Mouse (Mus musculus) T-helper 1 cell (primary cell): Measurements from ENCODE around the gene Dpy30.
"Not testable (repeated sequence)": the region's sequence is repeated elsewhere in the genome, so short reads cannot be mapped to it uniquely, and the experiment has no call there.

Experiments
- in situ Hi-C: fragments of 300-600 bp; cut with MboI, MseI; formaldehyde crosslinking; loops from one replicate; pipeline ENCODE4 v1.15.1; 2025; ENCODE audit warnings: high pct_unique_total_duplicates

The Dpy30 gene

GRCm38 (mm10) chr17:74323844-74324243 is at the start of gene Dpy30:
Gene Dpy30, minus strand, starts transcription at chr17:74323944.
- in situ Hi-C loops, result no loop called here

DNA sequence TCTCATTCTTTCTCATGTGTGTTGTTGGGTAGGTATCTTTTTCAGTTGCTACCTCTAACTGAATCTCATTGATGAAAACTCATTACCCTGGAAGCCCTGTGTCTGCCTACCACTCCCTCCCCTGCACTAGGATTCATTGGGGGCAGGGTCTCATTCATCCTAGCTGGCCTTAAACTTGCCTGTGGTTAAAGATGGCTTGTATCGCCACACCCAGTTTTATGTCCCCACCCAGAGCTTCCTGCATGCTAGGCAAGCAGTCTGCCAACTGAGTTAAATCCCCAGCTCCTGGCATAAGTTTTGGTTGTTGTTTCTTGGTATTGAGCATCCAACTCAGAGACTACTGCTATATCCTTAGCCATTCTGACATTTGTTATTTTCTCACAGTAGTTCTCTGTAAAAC is 39.8 kb upstream of the Dpy30 start:
- in situ Hi-C loops, result no loop called here

DNA sequence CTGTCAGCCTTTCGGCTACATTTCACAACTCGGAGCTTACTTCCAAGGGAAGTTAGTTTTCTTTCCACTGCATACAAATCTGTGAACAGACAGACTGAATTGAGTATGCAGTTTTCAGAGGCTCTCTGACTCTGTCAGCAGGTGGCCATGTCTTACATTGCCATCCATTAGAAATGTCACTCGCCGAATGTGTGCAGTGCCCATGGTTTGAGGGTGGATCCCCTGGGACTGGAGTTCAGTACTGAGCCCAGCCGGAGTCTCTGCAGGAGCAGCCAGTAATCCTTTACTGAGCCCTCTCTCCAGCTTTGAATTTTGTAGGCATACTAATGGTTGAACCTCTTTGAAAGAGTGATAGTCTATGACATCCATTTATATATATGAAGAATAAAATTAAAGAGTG is 17.4 kb upstream of the Dpy30 start:
- in situ Hi-C loops, result loop anchor here (5.0 kb wide), 1 partner anchor 56 kb away; the partner anchor contains the start of gene Slc30a6

GRCm38 (mm10) chr17:74338937-74339804 is 15.4 kb upstream of the Dpy30 start, which contains the start of gene Spast:
Gene Spast, plus strand, starts transcription at chr17:74338987.
- in situ Hi-C loops, result no loop called here

DNA sequence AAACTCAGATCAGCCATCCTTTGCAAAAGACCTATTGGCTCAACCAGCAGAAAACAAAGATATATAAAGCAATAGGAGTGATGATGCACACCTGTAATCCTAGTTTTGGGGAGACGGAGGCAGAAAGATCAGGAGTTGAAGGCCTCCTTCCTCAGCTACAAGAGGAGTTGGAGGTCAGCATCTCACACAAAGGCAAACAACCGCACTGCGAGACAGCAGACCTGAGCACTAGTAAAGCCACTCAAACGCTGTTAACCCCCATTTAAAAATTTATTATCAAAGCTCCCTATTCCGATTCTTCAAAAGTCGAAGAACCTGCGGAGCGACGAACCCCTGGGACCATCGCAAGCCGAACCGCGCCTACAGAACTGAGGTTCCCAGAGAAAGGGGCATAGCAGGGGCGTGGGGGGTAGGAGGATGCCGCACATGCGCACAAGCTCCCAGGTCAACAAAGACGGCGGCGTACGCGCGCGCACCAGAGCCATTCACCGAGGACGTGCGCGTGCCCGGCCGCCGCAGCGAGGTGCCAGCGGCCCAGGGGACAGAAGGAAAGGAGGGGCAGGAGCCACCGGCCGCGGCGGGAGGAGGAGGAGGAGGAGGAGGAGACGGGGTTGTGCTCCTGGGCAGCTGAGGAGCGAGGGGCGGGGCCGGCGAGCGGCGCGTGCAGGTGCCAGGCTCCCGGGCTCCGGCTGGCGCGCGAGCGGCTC is 14.6 kb upstream of the Dpy30 start:
- in situ Hi-C loops, result no loop called here

- in situ Hi-C loops, result no loop called here
Measured at GRCm38 (mm10) chr17:74331049-74331676, 7.4 kb upstream of the Dpy30 start.

GRCm38 (mm10) chr17:74328146-74328545 is 4.4 kb upstream of the Dpy30 start:
- in situ Hi-C loops, result not testable (repeated sequence)

DNA sequence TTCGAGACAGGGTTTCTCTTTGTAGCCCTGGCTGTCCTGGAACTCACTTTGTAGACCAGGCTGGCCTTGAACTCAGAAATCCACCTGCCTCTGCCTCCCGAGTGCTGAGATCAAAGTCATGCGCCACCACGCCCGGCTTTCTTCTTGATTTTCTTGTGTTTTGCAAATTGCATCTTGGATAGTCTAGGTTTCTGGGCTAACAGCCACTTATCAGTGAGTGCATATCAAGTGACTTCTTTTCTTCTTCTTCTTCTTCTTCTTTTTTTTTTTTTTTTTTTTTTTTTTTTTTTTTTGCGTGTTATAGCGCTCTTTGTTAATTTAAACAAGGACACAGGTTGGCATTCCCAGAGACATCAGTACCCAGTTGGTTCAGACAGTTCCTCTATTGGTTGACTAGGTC is 3.5 kb upstream of the Dpy30 start:
- in situ Hi-C loops, result not testable (repeated sequence)

DNA sequence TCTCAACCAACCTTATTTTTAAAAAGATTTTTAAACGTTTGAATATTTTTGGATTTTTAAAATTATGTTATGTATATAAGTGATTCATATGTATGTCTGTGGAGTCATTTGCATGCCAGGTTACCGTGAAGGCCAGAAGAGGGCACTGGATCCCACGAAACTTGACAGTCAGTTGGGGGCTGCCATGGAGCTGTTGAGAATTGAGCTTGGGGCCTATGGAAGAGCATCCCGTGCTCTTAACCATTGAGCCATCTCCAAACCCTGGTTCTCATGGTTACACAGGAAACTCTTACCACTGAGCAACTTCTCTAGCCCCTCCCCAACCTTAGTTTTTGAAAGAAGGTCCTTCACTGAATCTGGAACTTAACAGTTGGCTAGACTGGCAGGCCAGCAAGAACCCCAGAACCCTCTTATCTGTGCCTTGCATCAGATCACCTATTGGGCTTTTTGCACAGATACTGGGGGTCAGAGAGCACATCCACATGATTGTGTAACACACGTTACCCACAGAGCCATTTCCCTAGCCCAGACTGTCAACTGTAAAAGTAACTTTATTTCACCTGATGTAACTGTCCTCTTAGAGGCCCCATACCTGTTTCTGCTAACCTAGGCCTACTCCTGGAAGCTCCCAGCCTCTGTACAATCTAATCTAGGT is 1.2 kb downstream of the Dpy30 start:
- in situ Hi-C loops, result no loop called here

GRCm38 (mm10) chr17:74318721-74319120 is 5.0 kb downstream of the Dpy30 start:
- in situ Hi-C loops, result no loop called here

- in situ Hi-C loops, result no loop called here
Measured at GRCm38 (mm10) chr17:74316309-74316863, 7.4 kb downstream of the Dpy30 start.

GRCm38 (mm10) chr17:74315445-74316308 is 8.1 kb downstream of the Dpy30 start:
- in situ Hi-C loops, result no loop called here

DNA sequence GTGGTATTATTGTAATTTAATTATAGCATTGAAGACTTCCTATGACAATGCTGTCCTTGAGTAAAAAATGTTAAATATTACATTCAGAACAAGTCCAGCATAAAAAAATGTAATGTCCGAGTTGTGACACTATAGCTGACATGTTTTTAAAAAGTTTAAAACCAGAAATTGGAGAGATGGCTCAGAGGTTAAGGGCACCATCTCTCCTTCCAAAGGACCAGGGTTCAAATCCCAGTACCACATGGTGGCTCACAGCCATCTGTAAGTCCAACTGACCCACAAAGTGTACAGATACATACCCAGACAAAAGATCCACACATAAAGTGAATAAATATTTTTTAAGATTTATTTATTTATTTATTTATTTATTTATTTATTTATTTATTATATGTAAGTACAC is 17.7 kb downstream of the Dpy30 start:
- in situ Hi-C loops, result no loop called here

- in situ Hi-C loops, result no loop called here
Measured at GRCm38 (mm10) chr17:74305616-74306015, 18.1 kb downstream of the Dpy30 start.

DNA sequence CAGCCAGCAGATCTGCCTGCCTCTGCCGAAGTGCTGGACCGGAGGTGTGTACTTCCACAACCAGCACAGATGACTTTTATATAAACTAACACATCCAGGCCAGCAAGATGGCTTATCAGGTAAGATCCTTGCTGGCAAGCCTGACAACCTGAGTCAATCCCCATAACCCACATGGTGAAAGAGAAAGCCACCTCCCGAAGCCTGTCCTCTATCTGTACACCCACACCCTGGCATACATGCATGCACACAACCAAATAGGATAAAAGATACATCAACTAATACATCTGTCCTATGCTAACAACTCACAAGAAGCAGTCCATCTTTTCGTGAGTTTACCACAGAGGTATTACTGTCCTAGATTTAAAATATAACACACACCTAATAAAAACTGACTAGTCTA is 19.7 kb downstream of the Dpy30 start:
- in situ Hi-C loops, result no loop called here

- in situ Hi-C loops, result no loop called here
Measured at GRCm38 (mm10) chr17:74300089-74300488, 23.7 kb downstream of the Dpy30 start.

DNA sequence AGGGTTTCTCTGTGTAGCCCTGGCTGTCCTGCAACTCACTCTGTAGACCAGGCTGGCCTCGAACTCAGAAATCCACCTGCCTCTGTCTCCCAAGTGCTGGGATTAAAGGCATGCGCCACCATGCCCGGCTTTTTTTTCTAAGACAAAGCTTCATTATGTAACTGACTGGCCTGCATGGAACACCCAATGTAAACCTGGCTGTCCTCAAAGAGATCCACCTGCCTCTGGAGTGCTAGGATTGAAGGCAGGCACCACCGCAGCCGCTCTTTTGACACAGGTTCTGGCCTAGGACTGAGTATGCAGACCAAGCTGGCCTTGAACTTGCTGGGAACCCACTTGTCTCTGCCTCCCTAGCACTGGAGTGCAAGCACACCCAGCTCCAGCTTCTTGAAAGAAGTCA is 26.8 kb downstream of the Dpy30 start:
- in situ Hi-C loops, result not testable (repeated sequence)

- in situ Hi-C loops, result no loop called here
Measured at GRCm38 (mm10) chr17:74296076-74296823, 27.5 kb downstream of the Dpy30 start.

GRCm38 (mm10) chr17:74295026-74295970 is 28.4 kb downstream of the Dpy30 start, which contains the start of gene Memo1:
Gene Memo1, minus strand, starts transcription at chr17:74295521.
- in situ Hi-C loops, result no loop called here
